Mouse (Mus musculus): ENCODE results near the gene Tril.

Gene Tril

GRCm38 (mm10) chr6:53820486-53820985 is at the start of gene Tril:
Gene Tril, minus strand, starts transcription at chr6:53820830.
- peak; percentile 90 for DNase-seq

- DNase-seq, result no peak
Observed at GRCm38 (mm10) chr6:53863011-53863410, 42.4 kb upstream of the Tril start.

DNA sequence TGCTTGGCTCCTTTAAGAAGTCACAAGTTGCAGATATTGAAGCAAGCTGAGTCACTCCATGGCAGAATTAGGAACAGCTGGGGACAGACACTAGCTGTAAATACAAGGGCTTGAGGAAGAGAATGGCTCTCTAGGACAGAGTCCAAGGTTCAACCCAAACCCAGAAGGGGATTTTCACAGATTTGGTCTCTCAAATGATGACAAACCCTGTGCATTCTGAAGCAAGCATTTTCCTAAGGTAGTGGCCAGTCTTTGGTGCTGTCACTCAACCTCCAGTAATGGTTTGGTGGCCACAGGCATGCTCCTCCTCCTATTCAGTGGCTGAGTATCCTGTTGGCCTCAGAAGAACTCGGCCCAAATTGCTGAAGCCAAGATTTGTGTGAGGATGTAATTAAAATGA is 38.5 kb upstream of the Tril start:
- DNase-seq, result no peak

- no peak for DNase-seq
Observed at GRCm38 (mm10) chr6:53857822-53858221, 37.2 kb upstream of the Tril start.

- DNase-seq, result peak; percentile 39
Observed at GRCm38 (mm10) chr6:53856775-53857174, 36.1 kb upstream of the Tril start.

- peak; percentile 40 for DNase-seq
Observed at GRCm38 (mm10) chr6:53854971-53855856, 34.6 kb upstream of the Tril start.

DNA sequence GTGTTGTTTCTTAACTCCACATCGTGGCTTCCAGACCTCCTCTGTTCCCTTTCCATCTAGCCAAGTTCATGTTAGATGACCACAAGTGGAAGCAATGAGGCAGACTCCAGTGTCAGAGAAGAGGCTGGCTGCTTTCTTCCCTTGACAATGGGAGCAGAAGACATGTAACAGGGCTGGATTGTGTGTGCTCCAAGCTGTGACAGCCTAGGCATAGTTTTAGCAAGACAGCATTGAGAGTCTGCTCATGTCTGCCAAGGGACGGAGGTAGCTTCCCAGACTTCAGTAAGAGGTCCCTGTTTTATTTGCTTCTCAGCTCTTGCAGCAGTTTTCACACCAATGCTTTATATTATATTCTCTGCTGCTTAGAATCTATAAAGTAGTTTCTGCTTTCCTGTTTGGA is 33.6 kb upstream of the Tril start:
- no peak for DNase-seq

GRCm38 (mm10) chr6:53853546-53853945 is 32.9 kb upstream of the Tril start:
- DNase-seq, result no peak

DNA sequence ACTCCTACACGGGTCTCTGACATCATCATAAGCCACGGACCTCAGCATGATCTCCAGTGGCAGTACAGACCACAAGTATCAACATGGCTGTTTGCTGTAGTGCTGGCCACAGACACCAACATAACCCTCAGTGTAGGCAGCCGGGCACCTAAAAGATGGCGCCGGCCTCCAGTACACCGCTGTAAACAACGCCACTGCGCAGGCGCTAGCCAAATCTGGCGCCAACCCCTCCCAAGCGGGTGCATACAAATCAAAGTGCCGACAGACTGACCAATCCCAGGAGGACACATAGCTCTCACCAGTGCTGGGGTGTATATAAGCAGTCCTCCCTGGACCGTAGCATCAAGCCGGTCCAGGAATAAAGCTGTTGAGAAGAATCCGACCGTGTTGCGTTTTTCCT is 24.0 kb upstream of the Tril start:
- no peak for DNase-seq

GRCm38 (mm10) chr6:53825213-53825612 is 4.6 kb upstream of the Tril start:
- DNase-seq, result peak; percentile 67

GRCm38 (mm10) chr6:53821041-53821501 is 441 bp upstream of the Tril start:
- DNase-seq, result no peak

DNA sequence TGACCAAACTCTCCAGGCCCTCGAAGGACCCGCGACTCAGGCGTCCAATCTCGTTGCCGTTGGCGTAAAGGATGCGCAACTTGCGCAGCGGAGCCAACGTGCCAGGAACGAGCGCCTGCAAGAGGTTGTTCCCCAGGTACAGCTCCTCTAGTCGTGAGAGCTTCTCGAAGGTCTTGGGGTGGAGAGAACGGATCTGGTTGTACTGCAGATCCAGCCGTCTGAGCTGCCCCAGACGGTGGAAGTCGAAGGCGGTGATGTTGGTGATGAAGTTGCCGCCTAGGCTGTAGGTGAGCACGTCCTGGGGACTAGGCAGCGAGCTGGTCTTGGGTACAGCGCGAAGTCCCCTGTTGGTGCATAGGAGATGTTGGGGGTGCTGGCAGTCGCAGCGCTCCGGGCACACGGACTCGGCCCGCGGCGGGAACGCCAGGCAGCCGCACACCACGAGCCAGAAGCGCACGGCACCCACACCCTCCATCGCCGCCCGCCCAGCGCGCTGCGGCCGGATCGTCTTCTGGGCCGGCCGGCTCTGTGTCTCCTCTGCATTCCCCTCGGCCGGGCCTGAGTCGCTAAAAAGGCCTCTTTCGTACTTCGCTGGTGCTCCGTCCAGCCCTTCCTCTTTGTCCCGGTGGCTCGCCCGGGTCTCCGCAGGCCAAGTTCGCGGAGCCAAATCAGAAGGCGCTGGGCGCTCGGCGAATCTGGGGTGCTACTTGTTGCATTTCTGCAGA is 707 bp downstream of the Tril start:
- peak; percentile 60 for DNase-seq

DNA sequence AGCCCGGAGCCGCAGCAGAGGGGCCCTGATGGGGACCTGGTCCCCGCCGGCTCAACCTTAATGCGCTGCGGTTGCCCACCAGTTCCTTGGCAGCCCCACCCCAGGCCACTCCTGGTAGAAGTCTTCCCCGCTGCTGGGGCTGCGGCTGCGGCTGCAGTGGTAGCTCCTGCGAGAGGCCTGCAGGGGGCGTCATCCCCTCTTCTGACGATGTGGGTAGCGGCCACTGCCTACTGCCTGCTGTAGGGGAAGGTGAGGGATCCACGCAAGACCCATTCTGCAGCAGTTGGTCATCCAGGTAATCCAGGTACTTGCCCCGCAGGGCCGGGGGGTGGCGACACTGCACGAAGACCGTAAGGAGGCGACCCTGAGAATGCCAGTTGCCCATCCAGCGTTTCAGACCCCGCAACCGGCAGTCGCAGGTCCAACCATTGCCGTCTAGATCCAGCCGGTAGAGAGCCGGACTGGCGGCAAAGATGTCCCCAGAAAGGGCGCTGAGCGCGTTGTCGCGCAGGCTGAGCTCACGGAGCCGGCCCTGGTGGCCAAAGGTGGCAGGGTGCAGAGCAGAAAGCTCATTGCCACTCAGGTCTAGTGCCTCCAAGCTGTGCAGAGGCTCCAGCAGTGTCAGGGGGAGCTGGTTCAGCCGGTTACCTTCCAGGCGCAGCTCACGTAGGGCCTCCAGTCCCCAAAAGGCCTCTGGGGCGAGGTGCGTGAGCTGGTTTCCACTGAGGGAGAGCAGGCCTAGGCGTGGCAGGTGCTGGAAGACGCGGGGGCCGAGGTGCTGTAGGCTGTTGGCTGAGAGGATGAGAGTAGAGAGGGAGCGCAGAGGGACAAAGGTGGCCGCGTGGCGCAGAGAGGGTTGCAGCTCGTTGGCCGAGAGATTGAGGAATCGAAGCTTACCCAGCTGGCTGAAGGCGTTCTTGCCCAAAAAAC is 1.6 kb downstream of the Tril start:
- peak; percentile 81 for DNase-seq

DNA sequence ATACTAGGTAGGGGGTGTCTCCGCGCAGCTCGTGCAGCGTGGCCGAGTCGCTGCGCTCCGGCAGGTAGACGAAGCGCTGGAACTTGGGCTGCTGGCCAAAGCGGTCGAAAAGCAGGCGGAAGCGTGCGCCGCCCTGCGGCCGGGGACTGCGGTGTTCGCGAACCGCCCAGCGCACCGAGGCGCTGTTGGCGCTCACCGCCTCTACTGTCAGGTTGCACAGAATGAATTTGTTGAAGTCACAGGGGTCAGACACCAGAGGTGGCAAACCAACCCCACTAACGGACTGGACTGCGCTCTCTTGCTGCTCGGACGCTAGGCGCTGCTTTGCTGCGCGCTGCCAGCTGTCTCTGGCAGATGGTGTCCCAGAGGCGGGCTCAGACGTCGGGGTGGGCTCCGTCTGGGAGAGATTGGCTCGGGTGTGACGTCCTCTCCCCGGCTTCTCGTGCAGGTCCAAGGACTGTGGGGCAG is 2.3 kb downstream of the Tril start:
- DNase-seq, result peak; percentile 86

GRCm38 (mm10) chr6:53817763-53818174 is 2.9 kb downstream of the Tril start:
- peak; percentile 56 for DNase-seq

DNA sequence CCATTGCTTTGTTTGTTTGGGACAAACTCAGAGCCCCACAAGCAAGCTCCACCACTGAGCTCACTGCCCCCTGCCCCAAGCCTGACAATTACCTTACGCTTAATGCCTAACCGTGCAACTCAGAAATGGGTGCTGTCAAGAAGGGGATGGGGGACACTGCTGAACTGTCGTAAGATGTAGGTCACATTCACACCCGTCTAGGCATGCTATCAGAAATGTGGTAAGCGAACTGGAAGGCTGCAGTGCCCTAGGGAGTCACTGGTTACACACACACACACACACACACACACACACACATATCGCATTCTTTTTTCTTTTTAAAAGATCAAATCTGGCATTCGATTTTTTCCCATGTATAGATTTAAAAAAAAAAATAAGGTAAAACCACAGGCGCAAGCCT is 4.0 kb downstream of the Tril start:
- DNase-seq, result no peak

GRCm38 (mm10) chr6:53815691-53816090 is 4.9 kb downstream of the Tril start:
- DNase-seq, result no peak

DNA sequence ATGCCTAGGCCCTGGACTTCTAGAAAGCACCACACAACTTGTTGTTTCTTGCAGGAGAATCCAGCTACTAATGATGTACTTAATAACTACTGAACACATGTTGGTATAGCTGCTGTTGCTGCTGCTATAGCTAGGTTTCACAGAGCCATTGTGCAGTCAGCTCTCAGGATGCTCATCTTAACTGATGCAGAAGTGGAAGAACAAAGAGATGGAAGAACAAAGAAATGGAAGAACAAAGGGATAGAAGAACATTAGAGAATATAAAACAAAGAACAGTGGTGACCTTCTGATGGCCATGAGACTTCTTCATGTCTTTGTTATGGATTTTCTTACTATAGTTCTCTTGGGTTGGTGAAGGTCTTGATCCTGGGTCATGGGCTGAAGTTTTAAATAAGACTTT is 6.4 kb downstream of the Tril start:
- DNase-seq, result no peak

DNA sequence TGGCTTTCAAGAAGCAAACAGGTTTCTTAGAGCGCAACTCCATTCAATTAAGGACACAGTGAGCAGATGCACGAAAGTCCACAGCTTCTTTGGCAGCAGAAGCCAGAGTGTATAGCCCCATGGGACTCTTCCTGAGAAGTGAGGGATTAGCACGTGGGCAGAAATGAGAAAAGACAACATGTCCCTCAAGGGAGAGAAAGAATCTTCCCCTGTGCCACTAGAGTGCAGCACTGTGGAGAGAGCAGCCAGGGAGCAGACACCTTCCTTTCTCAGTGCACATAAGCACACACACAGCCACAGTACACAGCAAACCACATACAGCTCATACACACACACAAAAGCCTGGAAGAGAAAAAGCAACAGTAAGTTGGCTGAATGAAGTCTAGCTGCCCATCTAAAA is 8.4 kb downstream of the Tril start:
- peak; percentile 21 for DNase-seq

DNA sequence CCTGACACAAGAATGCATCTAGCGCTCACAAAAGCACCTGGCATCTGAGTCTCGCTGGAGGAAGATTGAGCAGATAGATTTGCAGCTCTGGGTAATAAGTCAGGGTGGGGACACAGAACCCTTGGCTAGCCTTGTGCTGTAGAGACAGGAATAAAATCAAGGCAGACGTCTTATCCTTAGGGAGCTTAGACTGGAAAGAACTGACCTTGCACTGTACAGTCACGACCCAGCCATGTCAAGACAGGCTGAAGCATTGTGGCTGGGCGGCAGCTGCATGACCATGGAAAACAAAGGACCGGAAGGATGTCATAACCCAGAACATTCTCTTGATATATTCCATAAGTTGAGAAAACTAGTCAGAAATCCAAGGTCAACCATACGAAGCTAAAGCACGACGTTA is 11.8 kb downstream of the Tril start:
- DNase-seq, result no peak

- DNase-seq, result no peak
Observed at GRCm38 (mm10) chr6:53807185-53807584, 13.4 kb downstream of the Tril start.

- DNase-seq, result peak; percentile 45
Observed at GRCm38 (mm10) chr6:53806591-53807023, 14.0 kb downstream of the Tril start.
